Mouse (Mus musculus): Measurements from ENCODE around the gene Fam69b. TPM values are rescaled to one million over a fixed set of nuclear protein-coding genes. Genes with fewer than 3 reads are reported as not detected.
A peak's percentile ranks its signal among the peaks of the same experiment; 100 is the strongest.

The Fam69b gene
- total and polyA plus RNA-seq, 2 experiments from 2014 or later = 7.7 to 23.2 TPM

DNA sequence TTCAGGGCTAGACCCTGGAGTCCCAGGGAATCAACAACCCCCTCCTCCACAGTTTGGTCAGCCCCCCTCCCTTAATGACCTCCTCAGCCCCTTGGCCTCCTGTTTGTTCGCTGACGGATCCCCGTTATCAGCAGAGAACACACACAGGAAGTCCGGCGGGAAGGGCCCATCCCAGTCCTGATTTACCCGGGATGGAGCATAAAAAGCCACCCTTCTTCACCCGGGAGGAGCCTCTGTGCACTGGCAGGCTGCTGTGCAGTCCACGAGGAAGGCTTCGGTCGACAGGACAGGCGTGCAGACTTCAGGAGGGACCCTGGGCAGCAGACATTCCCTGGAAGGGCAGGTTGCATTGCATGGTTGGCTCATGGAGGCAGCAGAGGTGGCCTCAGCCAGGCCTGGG, 44.6 kb upstream of the Fam69b start:
- Histone ChIP-seq H3K9me3 (replicated peaks; ENCODE audit: control insufficient read depth, low read length) (no peaks in the 10 kb centered on the region), H3K4me3 (ENCODE audit: low read depth, low read length) (peak overlapping the region; percentile 65), H3K9ac (replicated peaks; ENCODE audit: low read depth, low read length) (peak overlapping the region; percentile 77), H3K27me3 (ENCODE audit: control insufficient read depth, insufficient read depth, low read length) (no peaks in the 10 kb centered on the region), H3K4me2 (ENCODE audit: low read depth, low read length) (peak overlapping the region; percentile 26), H3K27ac (ENCODE audit: low read depth) (peak overlapping the region; percentile 86), H3K36me3 (replicated peaks; ENCODE audit: control insufficient read depth, insufficient read depth, low read length) (no peaks in the 10 kb centered on the region), H3K4me1 (ENCODE audit: control insufficient read depth, insufficient read depth) (peaks cover 12% of the 10 kb centered on the region)
- TF ChIP-seq EP300 (IDR thresholded peaks at IDR 0.05; ENCODE audit: low read depth) = peak; percentile 99
- TF ChIP-seq CTCF (IDR thresholded peaks at IDR 0.05; ENCODE audit: low read depth) = no peak
- DNase-seq (ENCODE audit: low spot score) (peak; percentile 63), ATAC-seq (ENCODE audit: insufficient read depth, low read depth) (peak; percentile 52)
- 43% methylated on average over 11 of the region's 11 CpGs for WGBS

DNA sequence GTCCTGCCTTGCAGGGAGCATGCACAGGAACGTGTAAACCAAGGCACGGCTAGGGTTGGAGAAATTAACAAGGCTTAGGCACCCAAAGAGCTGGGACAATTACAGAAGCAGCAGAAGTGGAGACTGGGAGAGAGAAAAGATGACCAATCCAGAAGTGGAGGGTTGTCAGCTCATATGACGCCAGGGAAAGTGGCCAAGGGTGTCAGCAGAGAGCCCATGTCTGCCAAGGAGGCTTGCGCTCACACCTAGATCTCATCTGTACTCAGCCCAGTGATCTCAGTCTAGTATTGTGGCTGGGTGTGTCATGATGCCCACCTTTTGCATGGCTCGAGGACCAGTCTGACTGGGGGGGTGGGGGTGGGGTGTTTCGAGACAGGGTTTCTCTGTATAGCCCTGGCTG, 42.5 kb upstream of the Fam69b start:
- peak overlapping the region; percentile 86 for H3K27ac ChIP-seq (ENCODE audit: low read depth)
- peak overlapping the region; percentile 47 for H3K4me2 ChIP-seq (ENCODE audit: low read depth, low read length)
- no peaks in the 10 kb centered on the region for H3K36me3 ChIP-seq (replicated peaks; ENCODE audit: control insufficient read depth, insufficient read depth, low read length)
- no peak for ATAC-seq (ENCODE audit: insufficient read depth, low read depth)
- H3K9me3 ChIP-seq (replicated peaks; ENCODE audit: control insufficient read depth, low read length) = no peaks in the 10 kb centered on the region
- H3K4me1 ChIP-seq (ENCODE audit: control insufficient read depth, insufficient read depth) = peaks cover 12% of the 10 kb centered on the region; the same call in 1 of the 2 replicates
- H3K4me3 ChIP-seq (ENCODE audit: low read depth, low read length) = peak overlapping the region; percentile 65
- H3K9ac ChIP-seq (replicated peaks; ENCODE audit: low read depth, low read length) = peak overlapping the region; percentile 77
- WGBS = 34% methylated on average over 6 of the region's 6 CpGs
- no peaks in the 10 kb centered on the region for H3K27me3 ChIP-seq (ENCODE audit: control insufficient read depth, insufficient read depth, low read length)
- TF ChIP-seq EP300 (IDR thresholded peaks at IDR 0.05; ENCODE audit: low read depth) = no peak
- TF ChIP-seq CTCF (IDR thresholded peaks at IDR 0.05; ENCODE audit: low read depth) = no peak
- DNase-seq (ENCODE audit: low spot score) = no peak

DNA sequence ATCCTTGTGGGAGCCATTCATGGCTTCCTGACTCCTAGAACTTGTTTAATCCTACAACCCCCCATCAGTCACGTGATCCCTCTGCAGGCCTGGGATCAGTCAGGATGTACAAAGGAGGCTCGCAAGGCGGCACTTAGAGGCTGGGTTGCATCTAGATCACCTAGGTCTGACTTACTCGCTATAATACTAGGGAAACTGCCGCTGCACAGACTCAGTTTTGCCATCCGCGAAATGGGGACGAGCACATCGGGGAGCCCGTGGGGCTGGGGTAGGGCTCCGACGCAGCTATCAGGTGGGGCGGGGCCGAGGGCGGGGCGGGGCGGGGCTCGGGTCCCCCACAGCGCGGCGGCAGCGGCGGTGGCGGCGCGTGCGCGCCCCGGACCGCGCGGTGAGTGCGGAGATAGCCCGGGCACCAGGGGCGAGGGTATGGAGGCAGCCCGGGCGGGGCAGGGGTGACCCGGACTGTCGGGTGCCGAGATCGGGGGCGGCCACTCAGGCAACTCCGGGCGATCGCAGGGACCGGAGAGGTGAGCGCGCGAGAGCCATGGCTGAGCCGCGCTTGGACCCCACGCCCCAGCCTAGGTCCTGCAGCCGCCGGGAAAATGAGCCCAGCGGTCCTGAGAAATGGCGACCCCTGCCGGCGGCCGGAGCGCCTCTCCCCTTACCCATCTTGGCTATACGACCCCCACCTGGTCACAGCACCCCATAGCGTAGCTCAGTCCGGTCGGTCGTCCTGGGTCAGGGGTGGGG, 41.8 kb upstream of the Fam69b start, which contains the start of gene Gm20532:
Gm20532 (plus strand) TSS at position 346 of the 750 bp plus-strand sequence.
- TF ChIP-seq CTCF (IDR thresholded peaks at IDR 0.05; ENCODE audit: low read depth) (peak; percentile 45), EP300 (IDR thresholded peaks at IDR 0.05; ENCODE audit: low read depth) (no peak)
- no peaks in the 10 kb centered on the region for H3K27me3 ChIP-seq (ENCODE audit: control insufficient read depth, insufficient read depth, low read length)
- no peaks in the 10 kb centered on the region for H3K9me3 ChIP-seq (replicated peaks; ENCODE audit: control insufficient read depth, low read length)
- peaks cover 2% of the 10 kb centered on the region for H3K36me3 ChIP-seq (replicated peaks; ENCODE audit: control insufficient read depth, insufficient read depth, low read length)
- H3K4me2 ChIP-seq (ENCODE audit: low read depth, low read length) = peak within 1 kb of the TSS; percentile 78
- peak within 1 kb of the TSS; percentile 65 for H3K4me3 ChIP-seq (ENCODE audit: low read depth, low read length)
- H3K9ac ChIP-seq (replicated peaks; ENCODE audit: low read depth, low read length) = peak within 1 kb of the TSS; percentile 77
- ATAC-seq (ENCODE audit: insufficient read depth, low read depth) (peak; percentile 47), DNase-seq (ENCODE audit: low spot score) (no peak)
- peak within 1 kb of the TSS; percentile 86 for H3K27ac ChIP-seq (ENCODE audit: low read depth)
- H3K4me1 ChIP-seq (ENCODE audit: control insufficient read depth, insufficient read depth) = peaks cover 17% of the 10 kb centered on the region; the same call in 1 of the 2 replicates
- WGBS = under 1% methylated on average over 53 of the region's 65 CpGs

DNA sequence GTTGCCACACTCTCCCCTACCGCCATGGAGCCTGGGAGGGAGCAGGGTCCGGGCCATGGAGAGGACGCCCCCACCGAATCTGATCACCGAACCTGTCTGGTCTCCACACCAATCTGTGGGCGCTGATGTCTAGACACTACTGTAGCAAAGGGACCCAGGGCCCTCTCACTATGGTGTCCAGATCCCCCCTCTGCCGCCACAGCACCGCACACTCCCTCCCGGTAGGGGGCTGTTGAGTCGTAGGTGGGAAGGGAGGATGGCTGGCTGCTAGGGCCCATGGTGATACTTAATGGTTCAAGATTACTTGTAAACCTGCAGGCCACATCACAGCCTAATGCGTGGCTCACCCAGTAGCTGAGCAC, 41.2 kb upstream of the Fam69b start:
- Histone ChIP-seq H3K9ac (replicated peaks; ENCODE audit: low read depth, low read length) (peak overlapping the region; percentile 77), H3K9me3 (replicated peaks; ENCODE audit: control insufficient read depth, low read length) (no peaks in the 10 kb centered on the region), H3K27me3 (ENCODE audit: control insufficient read depth, insufficient read depth, low read length) (no peaks in the 10 kb centered on the region), H3K4me2 (ENCODE audit: low read depth, low read length) (peak overlapping the region; percentile 78), H3K4me1 (ENCODE audit: control insufficient read depth, insufficient read depth) (peaks cover 17% of the 10 kb centered on the region; the same call in 1 of the 2 replicates), H3K36me3 (replicated peaks; ENCODE audit: control insufficient read depth, insufficient read depth, low read length) (peaks cover 7% of the 10 kb centered on the region), H3K27ac (ENCODE audit: low read depth) (peak overlapping the region; percentile 86), H3K4me3 (ENCODE audit: low read depth, low read length) (peak overlapping the region; percentile 65)
- 13% methylated on average over 11 of the region's 11 CpGs for WGBS
- ATAC-seq (ENCODE audit: insufficient read depth, low read depth) = peak; percentile 20; the same call in 1 of the 2 replicates
- TF ChIP-seq EP300 (IDR thresholded peaks at IDR 0.05; ENCODE audit: low read depth) (no peak), CTCF (IDR thresholded peaks at IDR 0.05; ENCODE audit: low read depth) (no peak; the same call in 1 of the 2 replicates)
- no peak for DNase-seq (ENCODE audit: low spot score)

DNA sequence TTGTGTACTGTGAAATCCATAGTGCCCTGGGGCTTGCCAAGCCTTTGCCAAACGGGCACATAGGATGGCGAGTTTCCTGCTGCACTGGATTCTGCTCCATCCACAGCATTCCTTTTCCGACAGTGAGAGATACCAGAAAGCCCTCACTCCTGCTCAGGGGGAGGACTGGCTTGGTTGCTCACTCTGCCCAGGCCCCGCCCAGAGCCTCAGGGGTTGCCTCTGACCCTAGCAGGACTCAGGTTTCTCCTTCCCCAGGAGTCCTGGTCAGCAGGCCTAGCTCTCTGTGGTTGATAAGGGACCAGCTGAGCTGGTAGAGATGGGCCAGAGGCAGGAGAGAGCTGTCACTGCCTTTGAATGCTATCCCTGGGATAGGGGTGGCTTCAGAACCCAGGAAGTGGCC, 39.7 kb upstream of the Fam69b start:
- peaks cover 12% of the 10 kb centered on the region; the same call in 1 of the 2 replicates for H3K4me1 ChIP-seq (ENCODE audit: control insufficient read depth, insufficient read depth)
- peak overlapping the region; percentile 65 for H3K4me3 ChIP-seq (ENCODE audit: low read depth, low read length)
- no peaks in the 10 kb centered on the region for H3K27me3 ChIP-seq (ENCODE audit: control insufficient read depth, insufficient read depth, low read length)
- no peak for ATAC-seq (ENCODE audit: insufficient read depth, low read depth)
- H3K4me2 ChIP-seq (ENCODE audit: low read depth, low read length) = peak overlapping the region; percentile 78
- WGBS = 33% methylated on average over 4 of the region's 4 CpGs
- peak overlapping the region; percentile 77 for H3K9ac ChIP-seq (replicated peaks; ENCODE audit: low read depth, low read length)
- no peaks in the 10 kb centered on the region for H3K9me3 ChIP-seq (replicated peaks; ENCODE audit: control insufficient read depth, low read length)
- TF ChIP-seq EP300 (IDR thresholded peaks at IDR 0.05; ENCODE audit: low read depth) (no peak), CTCF (IDR thresholded peaks at IDR 0.05; ENCODE audit: low read depth) (no peak)
- peaks cover 22% of the 10 kb centered on the region for H3K36me3 ChIP-seq (replicated peaks; ENCODE audit: control insufficient read depth, insufficient read depth, low read length)
- peak overlapping the region; percentile 86 for H3K27ac ChIP-seq (ENCODE audit: low read depth)
- no peak for DNase-seq (ENCODE audit: low spot score)
